Mouse (Mus musculus): Measurements from ENCODE around the gene Gm26602. TPM values are rescaled to one million over a fixed set of nuclear protein-coding genes. Genes with fewer than 3 reads are reported as not detected.

Gene Gm26602
- polyA plus RNA-seq, 1 experiment = not detected

DNA sequence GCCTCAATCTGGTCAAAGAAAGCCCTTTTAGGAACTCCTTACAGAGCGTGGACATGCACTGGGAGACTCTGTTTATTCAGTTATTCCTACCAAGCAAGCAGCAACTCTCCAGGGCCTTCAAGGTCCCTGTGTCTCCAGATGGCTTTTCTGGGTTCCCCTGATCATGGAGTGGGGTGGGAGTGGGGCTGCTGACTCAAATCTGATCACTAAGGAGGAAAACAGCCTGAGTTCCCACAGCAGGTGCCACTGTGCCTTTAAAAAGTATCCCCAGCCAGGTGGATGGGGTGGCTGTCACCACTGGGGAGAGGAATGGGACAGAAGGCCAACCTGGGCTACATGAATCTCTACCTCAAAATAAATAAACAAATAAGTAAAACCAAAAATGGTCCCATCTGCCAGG is 32.3 kb downstream of the Gm26602 start:
- WGBS = 97% methylated on average over 1 of the region's 1 CpGs
- H3K4me1 ChIP-seq (replicated peaks; ENCODE audit: control insufficient read depth, insufficient read depth, low read length) = 0 out of 2 replicates have a peak, but pooled peaks cover 2% of the 10 kb centered on the region
- H3K4me3 ChIP-seq (ENCODE audit: control insufficient read depth, insufficient read depth, low read length) = no peak overlapping the region
- DNase-seq = no peak
- H3K27me3 ChIP-seq (ENCODE audit: control insufficient read depth, insufficient read depth, low read length) = no peaks in the 10 kb centered on the region
- TF ChIP-seq CTCF (IDR thresholded peaks at IDR 0.05; ENCODE audit: borderline replicate concordance, control insufficient read depth, extremely low read depth, insufficient read depth, low read length, poor library complexity) (no peak), POLR2A (IDR thresholded peaks at IDR 0.05; ENCODE audit: control insufficient read depth, extremely low read depth, insufficient read depth, low read length, poor library complexity) (no peak)
- no peak overlapping the region for H3K27ac ChIP-seq (ENCODE audit: control insufficient read depth, insufficient read depth, low read length)
- no peaks in the 10 kb centered on the region for H3K36me3 ChIP-seq (ENCODE audit: control insufficient read depth, insufficient read depth, low read length)

DNA sequence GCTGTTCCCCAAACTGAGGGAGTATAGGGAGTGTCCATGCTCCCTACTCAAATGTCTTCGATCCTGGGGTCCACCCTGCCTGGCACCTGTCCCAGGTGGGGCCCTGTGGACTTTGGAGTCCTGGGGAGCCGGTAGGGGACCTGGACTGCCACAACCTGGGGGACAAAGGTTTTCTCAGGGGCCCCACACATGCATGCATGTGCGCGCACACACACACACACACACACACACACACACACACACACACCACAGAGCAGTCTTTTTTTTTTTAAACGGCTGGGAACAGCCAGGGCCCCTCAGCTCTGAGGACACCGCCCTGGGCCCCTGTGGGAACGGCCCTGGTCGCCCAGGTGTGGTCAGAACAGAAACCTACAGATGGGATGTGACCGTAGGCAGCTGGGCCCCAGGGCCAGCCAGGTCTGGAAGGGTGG is 32.8 kb downstream of the Gm26602 start:
- Histone ChIP-seq H3K4me3 (ENCODE audit: control insufficient read depth, insufficient read depth, low read length) (no peak overlapping the region), H3K4me1 (replicated peaks; ENCODE audit: control insufficient read depth, insufficient read depth, low read length) (0 out of 2 replicates have a peak, but pooled peaks cover 2% of the 10 kb centered on the region), H3K36me3 (ENCODE audit: control insufficient read depth, insufficient read depth, low read length) (no peaks in the 10 kb centered on the region), H3K27ac (ENCODE audit: control insufficient read depth, insufficient read depth, low read length) (no peak overlapping the region), H3K27me3 (ENCODE audit: control insufficient read depth, insufficient read depth, low read length) (no peaks in the 10 kb centered on the region)
- TF ChIP-seq POLR2A (IDR thresholded peaks at IDR 0.05; ENCODE audit: control insufficient read depth, extremely low read depth, insufficient read depth, low read length, poor library complexity) = no peak
- no peak for TF ChIP-seq CTCF (IDR thresholded peaks at IDR 0.05; ENCODE audit: borderline replicate concordance, control insufficient read depth, extremely low read depth, insufficient read depth, low read length, poor library complexity)
- no peak for DNase-seq
- 59% methylated on average over 7 of the region's 9 CpGs for WGBS

DNA sequence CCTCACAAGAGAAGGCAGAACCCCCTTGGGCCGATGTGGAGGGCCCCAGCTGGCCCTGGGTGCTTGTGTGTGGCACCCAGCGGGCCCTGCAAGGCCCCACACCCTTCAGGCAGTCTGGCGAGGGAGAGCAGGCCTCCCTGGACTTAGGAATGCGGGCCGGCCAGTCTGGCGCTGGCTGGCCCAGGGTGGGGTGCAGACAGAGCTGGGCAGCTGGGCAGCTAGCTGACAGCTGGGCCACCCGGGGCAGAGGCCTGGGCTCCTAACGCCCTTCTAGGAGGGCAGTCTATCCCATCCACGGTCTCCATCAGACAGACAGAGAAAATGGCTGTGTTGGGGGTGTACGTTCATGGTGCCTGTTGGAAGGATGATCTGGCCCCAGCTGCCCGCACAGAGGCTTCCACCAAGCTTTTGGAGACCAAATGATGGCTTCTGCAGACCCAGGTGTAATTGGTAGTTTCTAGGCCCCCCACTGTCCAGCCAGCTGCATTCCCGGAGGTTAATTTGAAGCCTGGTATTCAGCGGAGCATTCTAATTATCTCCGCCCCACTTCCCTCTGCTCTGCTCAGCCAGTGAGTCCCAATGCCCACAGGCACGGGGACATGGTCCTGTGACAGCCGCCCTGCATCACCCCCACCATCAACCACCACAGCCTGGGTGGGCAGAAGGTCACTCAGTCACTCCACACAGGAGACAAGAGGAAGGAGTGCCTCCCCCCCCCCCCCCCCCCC is 35.0 kb downstream of the Gm26602 start:
- Histone ChIP-seq H3K27me3 (ENCODE audit: control insufficient read depth, insufficient read depth, low read length) (no peaks in the 10 kb centered on the region), H3K4me3 (ENCODE audit: control insufficient read depth, insufficient read depth, low read length) (no peak overlapping the region), H3K4me1 (replicated peaks; ENCODE audit: control insufficient read depth, insufficient read depth, low read length) (0 out of 2 replicates have a peak, but pooled peaks cover under 1% of the 10 kb centered on the region), H3K27ac (ENCODE audit: control insufficient read depth, insufficient read depth, low read length) (no peak overlapping the region), H3K36me3 (ENCODE audit: control insufficient read depth, insufficient read depth, low read length) (no peaks in the 10 kb centered on the region)
- WGBS = 88% methylated on average over 16 of the region's 16 CpGs
- no peak for DNase-seq
- TF ChIP-seq CTCF (IDR thresholded peaks at IDR 0.05; ENCODE audit: borderline replicate concordance, control insufficient read depth, extremely low read depth, insufficient read depth, low read length, poor library complexity) (no peak), POLR2A (IDR thresholded peaks at IDR 0.05; ENCODE audit: control insufficient read depth, extremely low read depth, insufficient read depth, low read length, poor library complexity) (no peak)

DNA sequence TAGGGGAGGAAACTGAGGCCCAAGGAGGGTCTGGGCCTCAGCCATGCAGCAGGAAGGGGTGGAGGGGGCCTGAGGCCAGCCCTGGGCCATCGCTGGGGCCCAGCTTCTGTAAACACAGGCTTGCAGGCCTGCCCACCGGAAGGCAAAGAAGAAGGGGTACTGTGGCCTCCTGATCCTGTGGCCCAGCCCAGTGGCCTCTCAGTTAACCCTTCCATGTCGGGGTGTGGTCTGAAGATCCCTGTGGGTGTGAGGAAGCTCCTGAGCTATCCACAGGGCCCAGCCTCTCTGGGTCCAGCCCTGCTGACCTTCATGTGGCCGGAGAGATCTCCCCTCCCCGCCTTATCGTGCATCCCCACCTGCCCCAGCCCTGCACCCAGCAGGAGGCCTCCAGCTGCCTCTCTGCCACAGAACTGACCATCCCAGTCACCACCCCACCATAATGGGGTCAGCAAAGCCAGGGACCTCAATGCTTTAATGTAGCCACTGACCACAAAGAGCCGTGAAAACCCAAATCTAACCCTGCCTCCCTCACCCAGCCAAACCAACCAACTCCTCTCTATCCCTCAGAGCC is 36.2 kb downstream of the Gm26602 start:
- Histone ChIP-seq H3K4me1 (replicated peaks; ENCODE audit: control insufficient read depth, insufficient read depth, low read length) (no peaks in the 10 kb centered on the region), H3K27me3 (ENCODE audit: control insufficient read depth, insufficient read depth, low read length) (no peaks in the 10 kb centered on the region), H3K27ac (ENCODE audit: control insufficient read depth, insufficient read depth, low read length) (no peak overlapping the region), H3K36me3 (ENCODE audit: control insufficient read depth, insufficient read depth, low read length) (no peaks in the 10 kb centered on the region), H3K4me3 (ENCODE audit: control insufficient read depth, insufficient read depth, low read length) (no peak overlapping the region)
- no peak for DNase-seq
- no peak for TF ChIP-seq POLR2A (IDR thresholded peaks at IDR 0.05; ENCODE audit: control insufficient read depth, extremely low read depth, insufficient read depth, low read length, poor library complexity)
- no peak for TF ChIP-seq CTCF (IDR thresholded peaks at IDR 0.05; ENCODE audit: borderline replicate concordance, control insufficient read depth, extremely low read depth, insufficient read depth, low read length, poor library complexity)
- WGBS = 74% methylated on average over 7 of the region's 7 CpGs

DNA sequence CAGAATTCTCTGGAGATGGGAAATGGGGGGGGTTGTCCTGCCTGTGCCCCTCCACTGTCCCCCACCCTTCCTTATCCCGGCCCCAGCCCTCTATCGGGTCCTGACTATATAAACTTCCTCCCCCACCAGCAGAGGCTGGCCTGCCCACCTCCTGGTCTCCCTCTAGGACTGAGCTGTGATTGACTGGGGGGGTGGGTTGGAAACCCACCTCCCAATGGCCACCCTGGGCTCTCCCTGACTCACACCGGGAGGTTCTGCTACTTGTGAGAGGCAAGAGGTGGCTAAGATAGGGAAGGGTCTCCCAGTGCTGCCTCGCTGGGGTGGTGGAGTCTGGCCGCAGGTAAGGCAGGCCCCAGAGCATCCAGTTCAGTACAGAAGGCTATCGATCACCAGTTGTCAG is 36.8 kb downstream of the Gm26602 start:
- Histone ChIP-seq H3K4me3 (ENCODE audit: control insufficient read depth, insufficient read depth, low read length) (no peak overlapping the region), H3K36me3 (ENCODE audit: control insufficient read depth, insufficient read depth, low read length) (no peaks in the 10 kb centered on the region), H3K27ac (ENCODE audit: control insufficient read depth, insufficient read depth, low read length) (no peak overlapping the region), H3K27me3 (ENCODE audit: control insufficient read depth, insufficient read depth, low read length) (no peaks in the 10 kb centered on the region), H3K4me1 (replicated peaks; ENCODE audit: control insufficient read depth, insufficient read depth, low read length) (no peaks in the 10 kb centered on the region)
- 89% methylated on average over 6 of the region's 6 CpGs for WGBS
- TF ChIP-seq CTCF (IDR thresholded peaks at IDR 0.05; ENCODE audit: borderline replicate concordance, control insufficient read depth, extremely low read depth, insufficient read depth, low read length, poor library complexity) = no peak
- TF ChIP-seq POLR2A (IDR thresholded peaks at IDR 0.05; ENCODE audit: control insufficient read depth, extremely low read depth, insufficient read depth, low read length, poor library complexity) = no peak
- no peak for DNase-seq

DNA sequence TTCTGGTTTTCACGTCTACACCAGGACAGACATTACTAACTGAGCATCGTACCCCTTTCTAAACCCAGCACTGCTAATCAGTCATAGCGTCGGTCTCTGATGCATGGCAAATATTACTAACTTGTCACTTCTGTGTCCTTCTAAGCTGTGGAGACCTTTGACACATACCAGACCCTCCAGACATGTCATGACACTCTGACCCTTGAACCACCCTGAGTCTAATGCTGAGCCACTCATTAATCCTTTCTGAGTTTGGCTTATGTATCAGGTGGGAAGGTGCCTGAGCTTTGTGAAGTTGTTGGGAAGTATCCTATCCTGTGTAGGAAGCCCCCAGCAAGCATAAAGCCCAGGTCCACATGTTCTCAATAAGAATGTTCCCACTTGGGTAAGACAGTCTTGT is 39.2 kb downstream of the Gm26602 start:
- Histone ChIP-seq H3K36me3 (ENCODE audit: control insufficient read depth, insufficient read depth, low read length) (no peaks in the 10 kb centered on the region), H3K27ac (ENCODE audit: control insufficient read depth, insufficient read depth, low read length) (no peak overlapping the region), H3K27me3 (ENCODE audit: control insufficient read depth, insufficient read depth, low read length) (no peaks in the 10 kb centered on the region), H3K4me1 (replicated peaks; ENCODE audit: control insufficient read depth, insufficient read depth, low read length) (no peaks in the 10 kb centered on the region), H3K4me3 (ENCODE audit: control insufficient read depth, insufficient read depth, low read length) (no peak overlapping the region)
- no peak for DNase-seq
- TF ChIP-seq CTCF (IDR thresholded peaks at IDR 0.05; ENCODE audit: borderline replicate concordance, control insufficient read depth, extremely low read depth, insufficient read depth, low read length, poor library complexity) (no peak), POLR2A (IDR thresholded peaks at IDR 0.05; ENCODE audit: control insufficient read depth, extremely low read depth, insufficient read depth, low read length, poor library complexity) (no peak)
- WGBS = 96% methylated on average over 4 of the region's 4 CpGs
